Mouse (Mus musculus) midbrain, embryonic 15.5 days (tissue): ENCODE results near the gene Med18. TPM values are rescaled to one million over a fixed set of nuclear protein-coding genes. Genes with fewer than 3 reads are reported as not detected.

Experiments used
- ATAC-seq: fragments of 200-750 bp; cut with Nextera tagmentation; replicated peaks from 2 replicates; pipeline ENCODE4 v1.8.0; 2017; ENCODE audit warnings: moderate TSS enrichment
- H3K27ac ChIP-seq: fragments of 300-500 bp; sonication (generic); 2 replicates; pipeline ENCODE4 v1.5.1; 2015; ENCODE audit warnings: mild to moderate bottlenecking, inconsistent platforms
- H3K27me3 ChIP-seq: fragments of 300-500 bp; sonication (generic); replicated peaks from 2 replicates; pipeline ENCODE4 v1.6.1; 2015; ENCODE audit warnings: inconsistent platforms
- H3K36me3 ChIP-seq: fragments of 300-500 bp; sonication (generic); replicated peaks from 2 replicates; pipeline ENCODE4 v1.6.1; 2015; ENCODE audit warnings: inconsistent platforms
- H3K4me1 ChIP-seq: fragments of 300-500 bp; sonication (generic); 2 replicates; pipeline ENCODE4 v1.6.1; 2015; ENCODE audit warnings: inconsistent platforms
- H3K4me2 ChIP-seq: fragments of 300-500 bp; sonication (generic); 2 replicates; pipeline ENCODE4 v1.6.1; 2015; ENCODE audit warnings: inconsistent platforms, mild to moderate bottlenecking, moderate library complexity
- H3K4me3 ChIP-seq: fragments of 300-500 bp; sonication (generic); 2 replicates; pipeline ENCODE4 v1.5.1; 2015; ENCODE audit warnings: mild to moderate bottlenecking, inconsistent platforms
- H3K9ac ChIP-seq: fragments of 300-500 bp; sonication (generic); 2 replicates; pipeline ENCODE4 v1.6.1; 2015; ENCODE audit warnings: mild to moderate bottlenecking, inconsistent platforms
- H3K9me3 ChIP-seq: fragments of 300-500 bp; sonication (generic); 2 replicates; pipeline ENCODE4 v1.6.1; 2016; ENCODE audit warnings: inconsistent platforms
- WGBS: fragments of 180-500 bp; shearing (Covaris S2); methylation state at CpG from one replicate; pipeline ENCODE4 v1.1.7; 2015; ENCODE audit warnings: mixed read lengths; 5-methylcytosine and 5-hydroxymethylcytosine counted together
- polyA plus RNA-seq: library from polyadenylated mRNA; unstranded; fragments of >200 nt; fragmentation: Nextera tagmentation; extraction: Ambion mirVana; gene quantifications from 2 replicates; pipeline ENCODE4 v1.2.1, GENCODE M21; 2015

The Med18 gene
- polyA plus RNA-seq, 1 experiment from 2014 or later, result 15.9 TPM

DNA sequence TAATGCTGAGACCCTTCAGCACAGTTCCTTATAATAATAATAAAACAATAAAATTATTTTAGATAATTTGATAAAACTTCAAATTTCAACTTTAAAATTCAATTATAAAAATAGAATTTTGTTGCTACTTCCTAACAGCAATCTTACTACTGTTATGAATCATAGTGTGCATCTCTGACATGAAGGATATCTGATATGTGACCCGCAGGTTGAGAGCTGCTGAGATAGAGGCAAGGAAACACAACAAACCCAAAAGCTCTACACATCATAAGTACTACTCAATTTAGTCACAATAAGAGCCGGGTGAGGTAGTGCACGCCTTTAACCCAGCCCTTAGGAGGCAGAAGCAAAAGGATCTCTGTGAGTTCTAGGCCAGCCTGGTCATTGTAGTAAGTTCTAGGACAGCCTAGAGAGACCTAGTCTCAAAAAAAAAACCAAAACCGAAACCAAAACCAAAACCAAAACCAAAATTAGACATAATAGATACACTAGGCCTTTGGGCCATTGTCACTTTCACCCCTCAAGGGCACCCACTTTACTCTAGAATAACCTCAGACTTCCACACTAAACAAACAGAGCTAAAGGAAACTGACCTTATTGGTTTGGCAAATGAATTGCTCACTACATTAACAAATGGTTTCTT is 54.0 kb downstream of the Med18 start:
- Histone ChIP-seq H3K27ac (no peak overlapping the region), H3K27me3 (no peaks in the 10 kb centered on the region), H3K9me3 (no peaks in the 10 kb centered on the region), H3K9ac (no peak overlapping the region), H3K36me3 (no peaks in the 10 kb centered on the region), H3K4me2 (no peak overlapping the region), H3K4me3 (no peak overlapping the region), H3K4me1 (no peaks in the 10 kb centered on the region)
- 90% methylated on average over 4 of the region's 4 CpGs for WGBS
- no peak for ATAC-seq

Other genes with a start within 250 kb of the Med18 start
- 45.7 and 47.4 TPM in 2 replicates for gene Gmeb1, start 202.3 kb downstream of the Med18 start, polyA plus RNA-seq
- 45.2 and 47.7 TPM in 2 replicates for gene Taf12, start 189.5 kb downstream of the Med18 start, polyA plus RNA-seq
- gene Rab42, start 160.5 kb downstream of the Med18 start, polyA plus RNA-seq, result 2.0 and 2.4 TPM in 2 replicates
- 71.2 and 84.6 TPM in 2 replicates for gene Trnau1ap, start 134.4 kb downstream of the Med18 start, polyA plus RNA-seq
- gene Rcc1, start 110.3 kb downstream of the Med18 start, polyA plus RNA-seq, result 36.4 and 39.0 TPM in 2 replicates
- gene Phactr4, start 41.4 kb downstream of the Med18 start, polyA plus RNA-seq, result 8.7 and 8.9 TPM in 2 replicates
- gene Sesn2, start 46.6 kb upstream of the Med18 start, polyA plus RNA-seq, result 8.1 and 9.7 TPM in 2 replicates
- 1,207 and 1,280 TPM in 2 replicates for gene Atpif1, start 69.7 kb upstream of the Med18 start, polyA plus RNA-seq
- gene Dnajc8, start 71.6 kb upstream of the Med18 start, polyA plus RNA-seq, result 130 and 131 TPM in 2 replicates
- gene Ptafr, start 100.1 kb upstream of the Med18 start, polyA plus RNA-seq, result 0.67 and 1.0 TPM in 2 replicates
- gene Eya3, start 175.1 kb upstream of the Med18 start, polyA plus RNA-seq, result 14.5 and 15.3 TPM in 2 replicates